Mouse (Mus musculus) stomach, embryonic 14.5 days (tissue): ENCODE measurements around the gene Capn5. TPM values are rescaled to one million over a fixed set of nuclear protein-coding genes. Genes with fewer than 3 reads are reported as not detected.

Source experiments
- ATAC-seq: fragments of 200-750 bp; cut with Nextera tagmentation; 2 replicates; pipeline ENCODE4 v1.8.0; 2017; ENCODE audit warnings: low read depth, moderate TSS enrichment; ENCODE audit not compliant: insufficient number of reproducible peaks, insufficient read depth, low FRiP score
- H3K27ac ChIP-seq: fragments of 300-500 bp; sonication (generic); 2 replicates; pipeline ENCODE4 v1.5.1; 2014; ENCODE audit warnings: mild to moderate bottlenecking, low read length, moderate library complexity, mixed read lengths
- H3K27me3 ChIP-seq: fragments of 300-500 bp; sonication (generic); 2 replicates; pipeline ENCODE4 v1.6.1; 2014; ENCODE audit warnings: low read length, control low read depth, mixed read lengths; ENCODE audit not compliant: control insufficient read depth, insufficient read depth
- H3K36me3 ChIP-seq: fragments of 300-500 bp; sonication (generic); 2 replicates; pipeline ENCODE4 v1.6.1; 2014; ENCODE audit warnings: mild to moderate bottlenecking, control low read depth, low read length, moderate library complexity, mixed read lengths; ENCODE audit not compliant: control insufficient read depth, insufficient read depth
- H3K4me1 ChIP-seq: fragments of 300-500 bp; sonication (generic); 2 replicates; pipeline ENCODE4 v1.6.1; 2014; ENCODE audit warnings: low read length, control low read depth, mixed read lengths; ENCODE audit not compliant: control insufficient read depth, insufficient read depth
- H3K4me2 ChIP-seq: fragments of 300-500 bp; sonication (generic); replicated peaks from 2 replicates; pipeline ENCODE4 v1.6.1; 2014; ENCODE audit warnings: low read depth, low read length, control low read depth
- H3K4me3 ChIP-seq: fragments of 300-500 bp; sonication (generic); 2 replicates; pipeline ENCODE4 v1.5.1; 2014; ENCODE audit warnings: low read depth, low read length, control low read depth
- H3K9ac ChIP-seq: fragments of 300-500 bp; sonication (generic); replicated peaks from 2 replicates; pipeline ENCODE4 v1.6.1; 2014; ENCODE audit warnings: low read depth, mild to moderate bottlenecking, control low read depth, low read length, moderate library complexity, mixed read lengths
- H3K9me3 ChIP-seq: fragments of 300-500 bp; sonication (generic); 2 replicates; pipeline ENCODE4 v1.6.1; 2016; ENCODE audit warnings: low read depth, low read length, control low read depth; ENCODE audit not compliant: control insufficient read depth
- WGBS: fragments of 180-500 bp; shearing (Covaris S2); extraction: QIAGEN DNeasy Blood & Tissue Kit; methylation state at CpG from one replicate; pipeline ENCODE4 v1.1.7; 2014; 5-methylcytosine and 5-hydroxymethylcytosine counted together
- polyA plus RNA-seq: library from polyadenylated mRNA; unstranded; fragments of >200 nt; fragmentation: Nextera tagmentation; extraction: Ambion mirVana; gene quantifications from 2 replicates; pipeline ENCODE4 v1.2.1, GENCODE M21; 2014

Capn5 gene
- polyA plus RNA-seq, 1 experiment from 2014 or later = 5.9 TPM

- H3K9ac ChIP-seq = no peak overlapping the region
- 73% methylated on average over 10 of the region's 10 CpGs for WGBS
- no peaks in the 10 kb centered on the region for H3K4me1 ChIP-seq
- H3K4me3 ChIP-seq = no peak overlapping the region
- H3K27ac ChIP-seq = no peak overlapping the region
- no peaks in the 10 kb centered on the region for H3K9me3 ChIP-seq
- H3K36me3 ChIP-seq = no peaks in the 10 kb centered on the region
- no peaks in the 10 kb centered on the region for H3K27me3 ChIP-seq
- H3K4me2 ChIP-seq = no peak overlapping the region
- no peak for ATAC-seq
Measured at GRCm38 (mm10) chr7:98148721-98149407, 29.2 kb downstream of the Capn5 start.

DNA sequence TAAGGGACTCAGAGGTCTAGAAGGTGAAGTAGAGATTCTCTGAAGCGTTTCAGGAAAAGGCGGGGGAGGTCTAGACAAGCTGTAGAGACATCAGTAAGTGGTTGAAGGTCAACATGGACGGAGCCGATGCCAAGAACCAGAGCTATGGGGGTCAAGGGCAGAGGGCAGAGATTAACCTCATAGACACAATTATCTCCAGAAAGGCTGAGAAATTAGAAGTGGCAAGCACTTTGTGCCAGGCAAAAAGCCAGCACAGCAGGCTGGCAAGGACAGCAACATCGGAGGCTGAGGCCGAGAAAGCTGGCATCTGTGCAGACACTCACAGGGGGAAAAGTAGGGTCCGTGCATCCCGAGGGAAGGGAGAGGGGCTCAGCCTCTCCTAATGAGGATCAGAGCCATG, 30.3 kb downstream of the Capn5 start:
- Histone ChIP-seq H3K36me3 (no peaks in the 10 kb centered on the region), H3K4me3 (no peak overlapping the region), H3K27ac (no peak overlapping the region), H3K27me3 (no peaks in the 10 kb centered on the region), H3K9ac (no peak overlapping the region), H3K9me3 (no peaks in the 10 kb centered on the region), H3K4me1 (no peaks in the 10 kb centered on the region), H3K4me2 (no peak overlapping the region)
- 73% methylated on average over 8 of the region's 8 CpGs for WGBS
- no peak for ATAC-seq

DNA sequence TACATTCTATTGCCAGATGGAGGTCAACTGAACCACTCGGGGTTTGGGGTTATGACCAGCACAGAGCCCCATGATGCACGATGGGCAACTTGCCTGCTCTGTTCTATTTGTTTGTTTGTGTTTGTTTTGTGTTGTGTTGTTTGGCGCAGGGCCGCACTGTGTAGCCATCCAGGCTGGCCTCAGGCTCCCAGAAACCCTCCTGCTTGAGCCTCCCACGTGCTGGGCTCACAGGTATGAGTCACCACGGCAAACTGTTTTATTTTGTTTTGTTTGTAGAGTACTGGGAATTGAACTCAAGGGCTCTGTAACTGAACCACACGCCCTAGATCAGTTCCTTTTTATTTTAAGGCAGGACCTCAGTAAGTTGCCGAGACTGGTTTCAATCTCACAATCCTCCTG, 31.6 kb downstream of the Capn5 start:
- no peak overlapping the region for H3K4me3 ChIP-seq
- no peaks in the 10 kb centered on the region for H3K36me3 ChIP-seq
- 70% methylated on average over 8 of the region's 8 CpGs for WGBS
- H3K4me2 ChIP-seq = no peak overlapping the region
- no peak for ATAC-seq
- no peak overlapping the region for H3K27ac ChIP-seq
- H3K27me3 ChIP-seq = no peaks in the 10 kb centered on the region
- no peaks in the 10 kb centered on the region for H3K4me1 ChIP-seq
- H3K9ac ChIP-seq = no peak overlapping the region
- H3K9me3 ChIP-seq = no peaks in the 10 kb centered on the region

DNA sequence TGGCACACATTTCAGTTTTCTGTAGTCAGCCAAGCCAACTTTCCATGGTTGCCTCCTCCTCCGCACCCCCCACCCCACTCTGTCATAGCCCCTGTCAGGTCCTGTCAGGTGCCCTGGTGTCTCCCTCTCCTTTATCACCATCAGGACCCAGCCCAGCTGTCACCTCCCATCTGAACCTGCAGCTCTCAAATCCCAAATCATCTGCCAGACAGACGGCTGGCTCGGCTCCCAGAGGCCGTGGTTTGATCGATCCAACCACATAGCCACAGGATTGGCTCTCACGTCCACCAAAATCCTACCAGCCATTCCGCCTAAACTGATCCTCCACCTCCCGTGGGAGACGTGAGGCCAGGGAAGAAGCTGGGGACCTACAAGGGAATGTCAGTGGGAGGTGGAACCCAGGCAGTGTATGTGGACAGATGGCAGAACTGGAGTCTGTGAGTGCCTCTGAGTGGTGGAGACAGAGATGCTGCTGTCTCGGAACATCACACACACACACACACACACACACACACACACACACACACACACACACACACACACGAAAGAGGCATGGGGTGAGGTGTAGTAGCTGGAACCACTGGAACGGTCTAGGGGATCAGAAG, 32.1 kb downstream of the Capn5 start:
- no peak overlapping the region for H3K27ac ChIP-seq
- H3K9me3 ChIP-seq = no peaks in the 10 kb centered on the region
- no peaks in the 10 kb centered on the region for H3K4me1 ChIP-seq
- H3K4me2 ChIP-seq = no peak overlapping the region
- whole genome bisulfite sequencing = 81% methylated on average over 12 of the region's 12 CpGs
- no peak for ATAC-seq
- no peaks in the 10 kb centered on the region for H3K27me3 ChIP-seq
- no peaks in the 10 kb centered on the region for H3K36me3 ChIP-seq
- no peak overlapping the region for H3K4me3 ChIP-seq
- H3K9ac ChIP-seq = no peak overlapping the region

- Histone ChIP-seq H3K27ac (no peak within 1 kb of the TSS), H3K9ac (no peak within 1 kb of the TSS), H3K4me1 (no peaks in the 10 kb centered on the region), H3K9me3 (no peaks in the 10 kb centered on the region), H3K4me2 (no peak within 1 kb of the TSS), H3K27me3 (no peaks in the 10 kb centered on the region), H3K36me3 (no peaks in the 10 kb centered on the region), H3K4me3 (no peak within 1 kb of the TSS)
- ATAC-seq = no peak
- WGBS = 87% methylated on average over 5 of the region's 5 CpGs
Measured at GRCm38 (mm10) chr7:98145402-98145801, 32.7 kb downstream of the Capn5 start, which contains the start of gene Omp. Omp (minus strand) TSS chr7:98145502.

DNA sequence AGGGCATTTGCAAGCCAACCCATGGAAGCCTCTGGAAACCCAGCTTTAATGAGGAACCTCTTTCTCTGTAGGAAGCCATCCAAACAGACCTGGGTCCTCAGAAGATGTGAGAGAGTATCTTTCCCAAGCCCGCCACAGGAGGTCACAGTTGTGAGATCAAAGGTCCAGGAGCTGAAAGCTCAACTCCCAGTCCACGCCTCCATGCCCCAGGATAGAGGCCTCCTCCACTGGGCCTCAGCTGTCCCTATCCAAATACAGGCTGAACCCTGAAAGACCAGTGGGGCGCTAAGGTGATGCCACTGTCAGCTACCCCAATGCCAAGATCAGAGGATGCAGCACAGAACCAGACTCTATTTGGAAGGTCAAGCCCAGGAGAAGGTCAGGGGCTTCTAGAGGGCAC, 35.4 kb downstream of the Capn5 start:
- ATAC-seq = no peak
- H3K4me1 ChIP-seq = peaks cover 7% of the 10 kb centered on the region; the same call in 1 of the 2 replicates
- H3K27me3 ChIP-seq = no peaks in the 10 kb centered on the region
- no peak overlapping the region for H3K9ac ChIP-seq
- no peaks in the 10 kb centered on the region for H3K36me3 ChIP-seq
- no peak overlapping the region for H3K27ac ChIP-seq
- no peak overlapping the region for H3K4me3 ChIP-seq
- 78% methylated on average over 3 of the region's 3 CpGs for WGBS
- H3K9me3 ChIP-seq = no peaks in the 10 kb centered on the region
- no peak overlapping the region for H3K4me2 ChIP-seq

- no peaks in the 10 kb centered on the region for H3K36me3 ChIP-seq
- H3K9me3 ChIP-seq = no peaks in the 10 kb centered on the region
- no peak overlapping the region for H3K4me3 ChIP-seq
- no peaks in the 10 kb centered on the region for H3K27me3 ChIP-seq
- 66% methylated on average over 8 of the region's 8 CpGs for WGBS
- no peak overlapping the region for H3K4me2 ChIP-seq
- no peak overlapping the region for H3K27ac ChIP-seq
- peaks cover 7% of the 10 kb centered on the region; the same call in 1 of the 2 replicates for H3K4me1 ChIP-seq
- no peak for ATAC-seq
- H3K9ac ChIP-seq = no peak overlapping the region
Measured at GRCm38 (mm10) chr7:98142247-98142646, 35.8 kb downstream of the Capn5 start.

DNA sequence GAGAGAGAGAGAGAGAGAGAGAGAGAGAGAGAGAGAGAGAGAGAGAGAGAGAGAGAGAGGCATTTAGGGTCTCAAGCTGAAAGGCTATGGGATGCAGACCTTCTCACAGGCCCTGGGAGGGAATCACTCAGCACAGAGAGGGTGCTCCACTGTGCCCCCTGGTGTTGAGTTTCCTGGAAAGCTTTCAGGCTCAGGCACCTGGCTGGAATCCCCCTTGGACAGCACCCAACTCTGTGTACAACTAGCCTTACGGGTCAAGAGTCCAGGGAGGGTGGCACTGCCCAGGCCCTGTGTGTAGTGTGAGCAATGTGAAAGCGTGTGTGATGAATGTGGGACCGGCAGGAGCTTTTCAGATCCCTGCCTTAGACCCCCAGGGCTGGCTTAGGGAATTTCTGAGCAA, 36.9 kb downstream of the Capn5 start:
- no peak for ATAC-seq
- no peak overlapping the region for H3K4me3 ChIP-seq
- H3K9ac ChIP-seq = no peak overlapping the region
- H3K4me1 ChIP-seq = peaks cover 7% of the 10 kb centered on the region; the same call in 1 of the 2 replicates
- 76% methylated on average over 3 of the region's 3 CpGs for WGBS
- no peak overlapping the region for H3K4me2 ChIP-seq
- no peaks in the 10 kb centered on the region for H3K27me3 ChIP-seq
- no peaks in the 10 kb centered on the region for H3K36me3 ChIP-seq
- H3K9me3 ChIP-seq = no peaks in the 10 kb centered on the region
- no peak overlapping the region for H3K27ac ChIP-seq
